Mouse (Mus musculus) forebrain, embryonic 10.5 days (tissue): ENCODE measurements around the gene Dcbld1. TPM values are rescaled to one million over a fixed set of nuclear protein-coding genes. Genes with fewer than 3 reads are reported as not detected.

Experiments
- DNase-seq: peaks from one replicate; pipeline ENCODE4 v3.0.0-alpha.2; 2017; ENCODE audit warnings: low spot score; ENCODE audit errors: extremely low spot score
- H3K27ac ChIP-seq: fragments of 300-500 bp; sonication (generic); 2 replicates; pipeline ENCODE4 v1.5.1; 2016; ENCODE audit warnings: mild to moderate bottlenecking
- H3K27me3 ChIP-seq: fragments of 300-500 bp; sonication (generic); 2 replicates; pipeline ENCODE4 v1.6.1; 2016; ENCODE audit warnings: mild to moderate bottlenecking; ENCODE audit not compliant: poor library complexity, severe bottlenecking
- H3K36me3 ChIP-seq: fragments of 300-500 bp; sonication (generic); replicated peaks from 2 replicates; pipeline ENCODE4 v1.6.1; 2016; ENCODE audit warnings: mild to moderate bottlenecking, moderate library complexity
- H3K4me1 ChIP-seq: fragments of 300-500 bp; sonication (generic); 2 replicates; pipeline ENCODE4 v1.6.1; 2016
- H3K4me3 ChIP-seq: fragments of 300-500 bp; sonication (generic); 2 replicates; pipeline ENCODE4 v1.5.1; 2016; ENCODE audit warnings: mild to moderate bottlenecking, moderate library complexity
- H3K9me3 ChIP-seq: fragments of 300-500 bp; sonication (generic); 2 replicates; pipeline ENCODE4 v1.6.1; 2016; ENCODE audit warnings: mild to moderate bottlenecking, moderate library complexity
- WGBS: fragments of 180-500 bp; shearing (Covaris S2); methylation state at CpG from one replicate; pipeline ENCODE4 v1.1.7; 2016; 5-methylcytosine and 5-hydroxymethylcytosine counted together
- polyA plus RNA-seq: library from polyadenylated mRNA; unstranded; fragments of >200 nt; fragmentation: Nextera tagmentation; extraction: Ambion mirVana; gene quantifications from 2 replicates; pipeline ENCODE4 v1.2.1, GENCODE M21; 2016

Gene Dcbld1
- polyA plus RNA-seq = 25.3 and 26.8 TPM in 2 replicates

GRCm38 (mm10) chr10:52233301-52233968 is at the start of gene Dcbld1:
Dcbld1 (plus strand) TSS chr10:52233619.
- Histone ChIP-seq H3K4me1 (peaks cover 20% of the 10 kb centered on the region), H3K27ac (peak within 1 kb of the TSS; percentile 92), H3K4me3 (peak within 1 kb of the TSS; percentile 74), H3K36me3 (peaks cover 11% of the 10 kb centered on the region), H3K27me3 (peaks cover 8% of the 10 kb centered on the region), H3K9me3 (no peaks in the 10 kb centered on the region)
- DNase-seq = peak; percentile 70
- under 1% methylated on average over 47 of the region's 60 CpGs for WGBS

GRCm38 (mm10) chr10:52185900-52186299 is 47.5 kb upstream of the Dcbld1 start:
- Histone ChIP-seq H3K27me3 (no peaks in the 10 kb centered on the region), H3K27ac (no peak overlapping the region), H3K4me3 (no peak overlapping the region), H3K4me1 (no peaks in the 10 kb centered on the region), H3K9me3 (no peaks in the 10 kb centered on the region), H3K36me3 (no peaks in the 10 kb centered on the region)
- WGBS = 87% methylated on average over 4 of the region's 4 CpGs
- no peak for DNase-seq

GRCm38 (mm10) chr10:52194957-52195852 is 38.2 kb upstream of the Dcbld1 start, which contains the start of gene Ros1:
Ros1 (minus strand) TSS chr10:52195244.
- Histone ChIP-seq H3K36me3 (no peaks in the 10 kb centered on the region), H3K4me1 (no peaks in the 10 kb centered on the region), H3K27ac (no peak within 1 kb of the TSS), H3K9me3 (no peaks in the 10 kb centered on the region), H3K27me3 (no peaks in the 10 kb centered on the region), H3K4me3 (no peak within 1 kb of the TSS)
- WGBS = 89% methylated on average over 7 of the region's 7 CpGs
- DNase-seq = no peak

- 91% methylated on average over 2 of the region's 2 CpGs for WGBS
- Histone ChIP-seq H3K27ac (no peak overlapping the region), H3K9me3 (no peaks in the 10 kb centered on the region), H3K36me3 (no peaks in the 10 kb centered on the region), H3K4me1 (no peaks in the 10 kb centered on the region), H3K4me3 (no peak overlapping the region), H3K27me3 (no peaks in the 10 kb centered on the region)
- DNase-seq = no peak
Measured at GRCm38 (mm10) chr10:52204006-52204405, 29.4 kb upstream of the Dcbld1 start.

GRCm38 (mm10) chr10:52215267-52215818 is 18.1 kb upstream of the Dcbld1 start:
- Histone ChIP-seq H3K36me3 (no peaks in the 10 kb centered on the region), H3K27ac (no peak overlapping the region), H3K4me1 (no peaks in the 10 kb centered on the region), H3K9me3 (no peaks in the 10 kb centered on the region), H3K27me3 (no peaks in the 10 kb centered on the region), H3K4me3 (no peak overlapping the region)
- no peak for DNase-seq
- 72% methylated on average over 2 of the region's 2 CpGs for WGBS

- no peaks in the 10 kb centered on the region for H3K4me1 ChIP-seq
- 26% methylated on average over 7 of the region's 7 CpGs for WGBS
- H3K27me3 ChIP-seq = no peaks in the 10 kb centered on the region
- H3K36me3 ChIP-seq = no peaks in the 10 kb centered on the region
- DNase-seq = peak; percentile 38
- H3K4me3 ChIP-seq = no peak overlapping the region
- no peak overlapping the region for H3K27ac ChIP-seq
- no peaks in the 10 kb centered on the region for H3K9me3 ChIP-seq
Measured at GRCm38 (mm10) chr10:52216797-52217563, 16.4 kb upstream of the Dcbld1 start.

- Histone ChIP-seq H3K27ac (no peak overlapping the region), H3K4me3 (no peak overlapping the region), H3K9me3 (no peaks in the 10 kb centered on the region), H3K27me3 (no peaks in the 10 kb centered on the region), H3K36me3 (no peaks in the 10 kb centered on the region), H3K4me1 (no peaks in the 10 kb centered on the region)
- DNase-seq = no peak
- 60% methylated on average over 7 of the region's 7 CpGs for WGBS
Measured at GRCm38 (mm10) chr10:52217564-52217934, 15.9 kb upstream of the Dcbld1 start.

- 75% methylated on average over 3 of the region's 3 CpGs for WGBS
- no peak for DNase-seq
- H3K27me3 ChIP-seq = no peaks in the 10 kb centered on the region
- no peak overlapping the region for H3K4me3 ChIP-seq
- no peaks in the 10 kb centered on the region for H3K4me1 ChIP-seq
- no peaks in the 10 kb centered on the region for H3K9me3 ChIP-seq
- H3K36me3 ChIP-seq = no peaks in the 10 kb centered on the region
- H3K27ac ChIP-seq = no peak overlapping the region
Measured at GRCm38 (mm10) chr10:52219600-52219999, 13.8 kb upstream of the Dcbld1 start.

- H3K27ac ChIP-seq = no peak overlapping the region
- H3K27me3 ChIP-seq = peaks cover 8% of the 10 kb centered on the region
- no peaks in the 10 kb centered on the region for H3K9me3 ChIP-seq
- peak overlapping the region; percentile 74 for H3K4me3 ChIP-seq
- DNase-seq = peak; percentile 30
- WGBS = 14% methylated on average over 21 of the region's 21 CpGs
- peaks cover 20% of the 10 kb centered on the region for H3K4me1 ChIP-seq
- peaks cover 11% of the 10 kb centered on the region for H3K36me3 ChIP-seq
Measured at GRCm38 (mm10) chr10:52232196-52233176, 933 bp upstream of the Dcbld1 start.

- Histone ChIP-seq H3K36me3 (peaks cover 11% of the 10 kb centered on the region), H3K4me1 (peaks cover 20% of the 10 kb centered on the region), H3K4me3 (peak overlapping the region; percentile 74), H3K27ac (peak overlapping the region; percentile 92), H3K27me3 (peaks cover 8% of the 10 kb centered on the region), H3K9me3 (no peaks in the 10 kb centered on the region)
- peak; percentile 67 for DNase-seq
- WGBS = 1% methylated on average over 40 of the region's 40 CpGs
Measured at GRCm38 (mm10) chr10:52233969-52234653, 692 bp downstream of the Dcbld1 start.

- peaks cover 8% of the 10 kb centered on the region for H3K27me3 ChIP-seq
- peaks cover under 1% of the 10 kb centered on the region; the same call in 1 of the 2 replicates for H3K9me3 ChIP-seq
- H3K36me3 ChIP-seq = peaks cover 11% of the 10 kb centered on the region
- H3K4me1 ChIP-seq = peaks cover 20% of the 10 kb centered on the region
- peak overlapping the region; percentile 92 for H3K27ac ChIP-seq
- DNase-seq = no peak
- WGBS = 24% methylated on average over 7 of the region's 7 CpGs
- peak overlapping the region; percentile 74 for H3K4me3 ChIP-seq
Measured at GRCm38 (mm10) chr10:52234654-52234981, 1.2 kb downstream of the Dcbld1 start.
